Mouse (Mus musculus): Measurements from ENCODE around the gene Hdac4. TPM values are rescaled to one million over a fixed set of nuclear protein-coding genes. Genes with fewer than 3 reads are reported as not detected.

Hdac4 gene
- polyA plus RNA-seq, 1 experiment from 2014 or later, result 10.1 TPM

DNA sequence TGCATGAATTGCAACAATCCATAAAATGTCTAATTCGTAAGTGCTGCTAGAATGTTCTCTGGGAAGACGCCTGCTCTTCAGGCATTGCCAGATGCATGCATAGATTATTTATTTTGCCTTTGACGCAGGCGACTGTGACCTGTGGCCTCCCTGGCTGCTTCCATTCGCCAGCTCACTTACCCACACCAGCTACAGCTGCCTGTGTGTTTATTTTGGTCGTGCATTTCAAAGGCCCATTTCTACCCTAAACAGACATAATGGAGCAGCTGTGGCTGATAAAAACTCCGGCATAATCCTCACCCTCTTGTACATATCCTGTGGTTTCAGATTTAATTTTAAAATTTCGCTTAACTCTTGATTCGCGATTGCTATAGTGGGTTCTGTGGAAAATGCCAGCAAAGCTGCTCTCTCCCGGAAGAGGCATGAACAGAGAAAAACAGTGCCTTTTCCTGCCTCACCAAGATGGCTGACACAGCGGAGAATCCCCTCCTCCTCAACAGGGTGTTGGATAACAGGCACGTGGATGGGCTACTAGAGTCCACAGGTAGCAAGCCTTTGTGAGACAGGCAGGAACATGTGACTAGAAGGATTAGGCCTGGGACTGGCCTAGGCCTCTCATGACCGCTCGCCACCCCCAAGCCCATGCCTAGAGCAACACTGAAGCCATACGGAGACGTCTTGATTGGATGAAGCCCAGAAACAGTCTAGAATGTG lies 7.3 kb upstream of the Hdac4 start:
- Histone ChIP-seq H3K27me3 (replicated peaks) (no peaks in the 10 kb centered on the region), H3K36me3 (no peaks in the 10 kb centered on the region), H3K4me3 (no peak overlapping the region), H3K27ac (ENCODE audit: poor library complexity, severe bottlenecking) (no peak overlapping the region), H3K4me2 (no peak overlapping the region), H3K4me1 (replicated peaks) (no peaks in the 10 kb centered on the region), H3K9me3 (replicated peaks) (no peaks in the 10 kb centered on the region), H3K9ac (no peak overlapping the region)
- 79% methylated on average over 17 of the region's 17 CpGs for WGBS
- ATAC-seq (ENCODE audit: insufficient number of reproducible peaks, low FRiP score), result no peak

DNA sequence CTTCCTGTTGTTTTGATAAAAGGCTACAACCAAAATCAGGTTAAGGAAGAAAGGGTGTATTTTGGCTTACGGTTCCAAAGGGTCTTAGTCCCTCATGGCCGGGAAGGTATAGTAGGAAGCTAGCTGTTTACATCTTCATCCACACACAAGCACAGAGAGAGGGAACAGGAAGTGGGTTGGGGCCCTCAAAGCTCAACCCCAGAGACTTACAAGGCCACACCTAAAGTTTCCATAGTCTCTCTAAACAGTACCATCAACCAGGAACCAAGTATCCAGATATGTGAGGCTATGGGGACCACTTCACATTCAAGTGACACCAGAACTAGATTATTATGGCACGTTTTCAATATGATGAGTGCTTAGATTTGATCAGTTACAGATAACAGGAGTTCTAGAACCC lies 5.0 kb downstream of the Hdac4 start:
- 75% methylated on average over 3 of the region's 3 CpGs for WGBS
- Histone ChIP-seq H3K4me2 (no peak overlapping the region), H3K4me1 (replicated peaks) (no peaks in the 10 kb centered on the region), H3K4me3 (no peak overlapping the region), H3K27ac (ENCODE audit: poor library complexity, severe bottlenecking) (no peak overlapping the region), H3K9ac (no peak overlapping the region), H3K27me3 (replicated peaks) (no peaks in the 10 kb centered on the region), H3K36me3 (no peaks in the 10 kb centered on the region), H3K9me3 (replicated peaks) (no peaks in the 10 kb centered on the region)
- no peak for ATAC-seq (ENCODE audit: insufficient number of reproducible peaks, low FRiP score)

DNA sequence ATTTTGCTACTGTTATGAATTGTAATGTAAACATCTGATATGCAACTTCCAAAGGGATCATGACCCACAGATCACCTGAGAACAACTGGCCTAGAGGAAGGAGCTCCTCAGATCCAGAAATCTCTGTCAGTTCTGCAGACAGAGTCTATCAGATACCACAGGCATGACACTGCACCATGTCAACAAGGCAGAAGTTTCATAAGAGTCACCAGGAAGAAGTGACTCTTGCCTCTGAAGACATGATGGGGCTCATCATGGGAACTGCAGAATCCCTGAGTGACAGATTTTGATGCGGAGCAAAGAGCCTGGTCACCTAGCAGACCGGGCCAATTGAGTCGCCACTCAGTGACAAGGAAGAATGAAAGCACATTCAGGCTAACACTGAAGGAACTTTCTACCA lies 8.4 kb downstream of the Hdac4 start:
- 90% methylated on average over 3 of the region's 3 CpGs for WGBS
- no peak overlapping the region for H3K9ac ChIP-seq

DNA sequence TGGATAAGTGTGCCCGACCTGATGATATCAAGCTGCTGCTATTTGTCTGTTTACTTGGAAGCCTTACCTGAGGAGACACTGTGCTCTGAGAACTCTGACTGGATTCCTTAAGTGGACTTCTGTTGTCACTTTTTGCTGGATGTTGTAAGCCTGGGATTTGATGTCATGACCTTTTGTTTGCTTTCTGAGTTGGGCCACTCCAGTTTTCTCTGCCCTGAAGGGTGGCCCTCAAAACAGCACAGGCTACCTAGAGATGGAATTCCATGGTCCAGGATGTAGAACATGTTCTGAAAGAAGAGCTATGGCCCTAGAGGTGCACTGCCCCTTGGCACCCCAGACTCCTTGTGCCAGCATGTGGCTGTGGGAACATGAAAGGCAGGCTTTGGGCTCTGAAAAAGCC lies 10.9 kb downstream of the Hdac4 start:
- Histone ChIP-seq H3K9me3 (replicated peaks) (no peaks in the 10 kb centered on the region), H3K36me3 (no peaks in the 10 kb centered on the region), H3K4me1 (replicated peaks) (no peaks in the 10 kb centered on the region), H3K4me2 (no peak overlapping the region), H3K9ac (no peak overlapping the region), H3K27ac (ENCODE audit: poor library complexity, severe bottlenecking) (no peak overlapping the region), H3K4me3 (no peak overlapping the region), H3K27me3 (replicated peaks) (no peaks in the 10 kb centered on the region)
- WGBS, result 74% methylated on average over 1 of the region's 1 CpGs
- ATAC-seq (ENCODE audit: insufficient number of reproducible peaks, low FRiP score), result no peak

More for the DNA sequence above, 8.4 kb downstream of the Hdac4 start:
- ATAC-seq (ENCODE audit: insufficient number of reproducible peaks, low FRiP score), result no peak
- Histone ChIP-seq H3K36me3 (no peaks in the 10 kb centered on the region), H3K4me1 (replicated peaks) (no peaks in the 10 kb centered on the region), H3K4me3 (no peak overlapping the region), H3K27ac (ENCODE audit: poor library complexity, severe bottlenecking) (no peak overlapping the region), H3K9me3 (replicated peaks) (no peaks in the 10 kb centered on the region), H3K4me2 (no peak overlapping the region), H3K27me3 (replicated peaks) (no peaks in the 10 kb centered on the region)

DNA sequence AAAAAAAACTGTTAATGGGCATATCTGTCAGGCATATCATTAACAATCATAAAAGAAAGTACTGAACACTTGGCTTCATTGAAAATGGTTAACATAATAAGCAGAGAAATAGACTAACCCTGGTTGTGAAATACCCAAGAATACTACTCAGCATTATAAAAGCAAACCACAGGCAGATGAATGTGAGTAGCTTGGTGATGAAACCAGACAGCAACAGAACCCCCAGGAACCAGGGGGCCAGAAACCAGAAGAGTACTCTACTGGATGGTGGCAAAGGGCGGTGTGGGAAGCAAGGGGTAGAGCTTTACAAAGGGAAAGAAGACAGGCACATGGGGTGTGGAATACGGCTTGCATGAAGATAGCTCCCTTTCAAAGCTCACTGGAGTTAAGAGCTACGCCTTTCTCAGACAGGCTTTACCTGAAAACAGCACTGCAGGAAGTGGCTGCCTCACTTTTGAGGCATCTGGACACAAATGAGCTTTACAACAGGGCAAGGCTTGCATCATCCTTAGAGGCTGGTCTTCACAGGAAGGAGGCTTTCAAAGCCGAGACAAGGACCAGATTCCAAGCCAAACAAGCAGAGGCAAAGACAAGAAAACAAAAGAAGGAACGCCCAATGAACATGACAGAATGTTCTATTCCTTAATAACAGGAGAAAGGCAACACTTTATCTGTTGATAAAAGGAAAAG lies 12.3 kb downstream of the Hdac4 start:
- 64% methylated on average over 5 of the region's 5 CpGs for WGBS
- no peak overlapping the region for H3K9ac ChIP-seq

DNA sequence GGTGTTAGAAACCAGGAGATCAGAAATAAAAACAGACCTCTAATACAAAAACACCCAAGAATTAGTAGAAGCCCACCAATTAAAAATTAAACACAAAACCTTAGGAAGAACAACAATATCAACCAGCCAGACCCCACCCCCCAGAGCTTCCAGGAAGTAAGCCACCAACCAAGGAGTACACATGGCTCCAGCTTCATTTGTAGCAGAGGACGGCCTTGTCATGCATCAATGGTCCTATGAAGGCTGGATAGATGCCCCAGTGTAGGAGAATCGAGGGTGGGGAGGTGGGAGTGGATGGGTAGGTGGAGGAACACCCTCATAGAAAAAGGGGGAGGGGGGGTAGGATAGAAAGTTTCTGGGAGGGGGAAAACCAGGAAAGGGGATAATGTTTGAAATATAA lies 13.5 kb downstream of the Hdac4 start:
- no peak overlapping the region for H3K27ac ChIP-seq (ENCODE audit: poor library complexity, severe bottlenecking)
- H3K27me3 ChIP-seq (replicated peaks), result no peaks in the 10 kb centered on the region
- 83% methylated on average over 2 of the region's 2 CpGs for WGBS
- no peak overlapping the region for H3K4me2 ChIP-seq
- H3K36me3 ChIP-seq, result no peaks in the 10 kb centered on the region
- H3K9me3 ChIP-seq (replicated peaks), result no peaks in the 10 kb centered on the region
- no peak overlapping the region for H3K4me3 ChIP-seq
- ATAC-seq (ENCODE audit: insufficient number of reproducible peaks, low FRiP score), result no peak
- peaks cover 22% of the 10 kb centered on the region for H3K4me1 ChIP-seq (replicated peaks)
- H3K9ac ChIP-seq, result no peak overlapping the region

More for the DNA sequence above, 12.3 kb downstream of the Hdac4 start:
- Histone ChIP-seq H3K27ac (ENCODE audit: poor library complexity, severe bottlenecking) (no peak overlapping the region), H3K27me3 (replicated peaks) (no peaks in the 10 kb centered on the region), H3K4me1 (replicated peaks) (peaks cover 9% of the 10 kb centered on the region), H3K4me2 (no peak overlapping the region), H3K36me3 (no peaks in the 10 kb centered on the region), H3K4me3 (no peak overlapping the region), H3K9me3 (replicated peaks) (no peaks in the 10 kb centered on the region)
- no peak for ATAC-seq (ENCODE audit: insufficient number of reproducible peaks, low FRiP score)

DNA sequence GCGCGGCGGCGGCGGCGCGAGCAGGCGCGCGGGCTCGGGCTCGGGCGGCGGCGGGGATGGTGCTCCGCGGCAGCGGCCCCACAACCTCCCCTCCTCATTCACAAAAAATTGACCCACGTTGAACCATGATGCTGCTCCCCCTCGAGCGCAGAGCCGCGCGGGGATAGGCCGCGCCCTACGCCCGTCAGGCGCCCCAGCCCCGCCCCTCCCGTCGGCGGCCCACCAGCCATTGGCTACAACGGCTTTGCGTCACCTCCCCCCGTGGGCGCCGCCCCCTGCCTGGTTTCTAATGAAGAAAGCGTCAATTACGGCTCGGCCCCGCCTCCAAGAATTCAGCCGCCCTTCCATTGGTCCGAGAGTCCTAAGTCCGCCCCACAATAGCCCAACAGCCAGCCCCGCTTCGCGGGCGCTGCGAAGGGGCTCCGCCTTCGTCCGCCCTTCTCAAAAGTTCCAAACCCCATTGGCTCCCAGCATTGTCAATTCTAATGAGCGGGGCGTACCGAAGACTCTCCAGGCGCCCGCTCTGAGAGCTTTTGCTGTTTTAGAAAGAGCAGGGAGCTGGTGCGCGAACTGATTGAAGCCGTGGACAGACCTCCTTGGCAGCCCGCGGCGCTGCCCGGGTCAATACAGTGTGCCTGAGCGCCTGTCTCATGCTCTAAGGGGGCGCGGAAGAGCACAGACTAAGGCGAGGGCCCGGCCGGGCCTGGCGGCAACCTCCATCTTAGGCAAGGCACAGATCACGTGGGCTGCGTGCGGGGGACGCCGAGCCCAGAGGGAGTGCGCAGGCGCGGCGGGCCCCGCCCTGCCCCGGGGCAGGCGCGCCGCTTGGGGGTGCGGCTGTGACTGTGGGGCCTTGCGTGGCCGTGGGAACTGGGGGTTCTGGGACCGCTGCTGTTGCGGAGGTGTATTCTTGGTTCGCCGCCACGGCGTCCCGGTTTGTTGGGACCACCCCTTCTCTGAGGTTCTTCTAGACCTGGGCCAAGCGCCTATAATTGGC lies 15.1 kb downstream of the Hdac4 start:
- ATAC-seq (ENCODE audit: insufficient number of reproducible peaks, low FRiP score), result peak; percentile 98
- Histone ChIP-seq H3K36me3 (no peaks in the 10 kb centered on the region), H3K27me3 (replicated peaks) (no peaks in the 10 kb centered on the region), H3K4me1 (replicated peaks) (peaks cover 25% of the 10 kb centered on the region), H3K4me3 (peak overlapping the region; percentile 93), H3K9me3 (replicated peaks) (no peaks in the 10 kb centered on the region), H3K27ac (ENCODE audit: poor library complexity, severe bottlenecking) (peak overlapping the region; percentile 99), H3K4me2 (peak overlapping the region; percentile 78), H3K9ac (peak overlapping the region; percentile 93)
- WGBS, result 3% methylated on average over 87 of the region's 97 CpGs

DNA sequence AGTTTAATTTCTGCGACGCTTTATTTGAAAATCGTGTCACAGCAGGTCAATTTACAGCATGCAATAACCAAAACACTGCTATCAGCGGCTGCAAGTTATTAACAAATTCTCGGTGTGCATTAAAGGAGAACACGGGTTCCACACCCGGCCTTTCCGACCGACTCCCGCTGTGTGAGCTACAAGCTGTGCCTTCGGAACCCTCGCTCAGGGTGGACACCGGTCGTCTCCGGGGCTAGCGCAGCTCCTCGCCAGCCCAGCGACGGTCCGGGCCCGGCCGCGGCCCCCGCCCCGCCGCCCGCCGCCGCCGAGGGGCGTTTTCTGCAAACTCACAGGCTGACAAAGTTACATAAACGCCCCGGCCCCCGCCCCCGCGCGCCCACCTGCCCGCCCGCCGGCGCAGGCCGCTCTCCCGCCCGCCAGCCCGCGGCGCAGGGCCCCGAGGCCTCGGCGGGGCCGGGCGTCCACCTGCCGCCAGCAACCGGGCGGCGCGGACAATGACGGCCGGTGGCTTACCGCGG lies 16.0 kb downstream of the Hdac4 start:
- WGBS, result 3% methylated on average over 61 of the region's 61 CpGs
- ATAC-seq (ENCODE audit: insufficient number of reproducible peaks, low FRiP score), result no peak
- H3K36me3 ChIP-seq, result no peaks in the 10 kb centered on the region

DNA sequence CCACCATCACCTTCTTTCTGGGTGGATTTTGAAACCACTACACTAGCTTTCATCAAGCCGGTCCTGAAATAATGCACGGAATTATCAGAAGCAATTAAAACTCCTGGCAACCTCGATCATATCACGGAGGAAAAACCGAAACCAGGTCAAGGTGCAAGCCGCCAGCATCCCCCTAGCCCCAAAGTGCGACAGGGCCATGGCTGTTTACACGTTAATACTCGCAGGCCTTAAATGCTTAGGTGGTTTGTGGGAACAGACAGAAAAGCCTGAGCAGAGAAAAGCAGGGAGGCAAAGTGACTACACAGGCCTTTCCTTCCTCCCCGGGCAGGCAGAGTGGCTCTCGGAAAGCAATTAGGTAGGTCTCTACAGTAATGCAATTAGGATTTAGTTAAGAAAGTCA lies 16.4 kb downstream of the Hdac4 start:
- H3K27me3 ChIP-seq (replicated peaks), result no peaks in the 10 kb centered on the region
- H3K36me3 ChIP-seq, result no peaks in the 10 kb centered on the region
- ATAC-seq (ENCODE audit: insufficient number of reproducible peaks, low FRiP score), result no peak
- peak overlapping the region; percentile 74 for H3K4me2 ChIP-seq
- H3K9me3 ChIP-seq (replicated peaks), result no peaks in the 10 kb centered on the region
- H3K27ac ChIP-seq (ENCODE audit: poor library complexity, severe bottlenecking), result peak overlapping the region; percentile 92; the same call in 1 of the 2 replicates
- WGBS, result 7% methylated on average over 11 of the region's 11 CpGs
- peak overlapping the region; percentile 93 for H3K9ac ChIP-seq
- H3K4me3 ChIP-seq, result peak overlapping the region; percentile 93
- H3K4me1 ChIP-seq (replicated peaks), result peaks cover 34% of the 10 kb centered on the region

More for the DNA sequence above, 16.0 kb downstream of the Hdac4 start:
- Histone ChIP-seq H3K27ac (ENCODE audit: poor library complexity, severe bottlenecking) (peak overlapping the region; percentile 92), H3K9ac (peak overlapping the region; percentile 93), H3K4me2 (peak overlapping the region; percentile 74), H3K4me1 (replicated peaks) (peaks cover 33% of the 10 kb centered on the region), H3K27me3 (replicated peaks) (no peaks in the 10 kb centered on the region), H3K4me3 (peak overlapping the region; percentile 93), H3K9me3 (replicated peaks) (no peaks in the 10 kb centered on the region)

DNA sequence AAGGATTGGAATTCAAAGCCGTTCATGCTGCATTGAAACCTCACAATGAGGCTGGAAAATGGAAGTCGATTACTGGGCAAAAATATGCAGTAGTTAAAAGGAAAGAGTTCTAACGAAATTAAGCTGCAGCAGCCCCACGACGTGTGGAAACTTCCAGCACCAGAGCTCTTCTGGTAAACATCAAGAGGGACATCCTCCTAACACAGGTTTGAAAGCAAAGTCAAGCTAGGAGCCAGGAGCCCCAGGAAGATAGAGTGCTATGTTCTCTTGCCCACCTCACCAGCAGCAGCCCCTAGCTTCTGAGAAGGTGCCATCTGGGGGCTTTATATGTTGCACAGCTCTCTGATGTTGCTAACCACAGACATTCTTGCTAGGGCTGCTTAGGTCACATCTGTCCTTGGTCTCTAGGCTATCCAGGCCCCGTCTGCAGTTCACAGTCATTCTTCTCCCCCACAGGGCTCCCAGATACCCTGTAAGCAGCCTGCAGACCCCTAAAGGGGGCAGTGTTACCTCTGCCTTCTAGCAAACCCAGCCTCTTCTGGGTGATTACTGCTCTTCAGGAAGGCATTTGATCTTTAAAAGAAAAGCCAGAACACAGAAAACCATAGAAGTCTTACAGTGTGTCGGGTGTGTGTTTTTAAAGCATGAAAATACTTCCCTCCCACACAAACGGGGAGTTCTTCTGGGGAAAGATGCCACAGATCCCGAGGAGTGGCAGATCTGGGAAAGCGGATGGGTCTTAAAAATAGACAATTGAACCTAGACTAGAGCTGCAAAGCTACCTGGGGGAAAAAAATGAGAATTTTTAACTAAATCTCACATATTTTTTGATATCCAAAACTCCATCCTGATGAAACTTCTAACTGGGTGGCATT lies 17.2 kb downstream of the Hdac4 start:
- Histone ChIP-seq H3K27ac (ENCODE audit: poor library complexity, severe bottlenecking) (peak overlapping the region; percentile 46), H3K4me2 (peak overlapping the region; percentile 74), H3K9me3 (replicated peaks) (no peaks in the 10 kb centered on the region), H3K9ac (peak overlapping the region; percentile 55), H3K27me3 (replicated peaks) (no peaks in the 10 kb centered on the region), H3K36me3 (no peaks in the 10 kb centered on the region), H3K4me1 (replicated peaks) (peaks cover 34% of the 10 kb centered on the region), H3K4me3 (peak overlapping the region; percentile 93; the same call in 1 of the 2 replicates)
- WGBS, result 47% methylated on average over 10 of the region's 10 CpGs
- no peak for ATAC-seq (ENCODE audit: insufficient number of reproducible peaks, low FRiP score)
